ENCODE assay signal across 1 mouse cellular context in the genomic region with DNA sequence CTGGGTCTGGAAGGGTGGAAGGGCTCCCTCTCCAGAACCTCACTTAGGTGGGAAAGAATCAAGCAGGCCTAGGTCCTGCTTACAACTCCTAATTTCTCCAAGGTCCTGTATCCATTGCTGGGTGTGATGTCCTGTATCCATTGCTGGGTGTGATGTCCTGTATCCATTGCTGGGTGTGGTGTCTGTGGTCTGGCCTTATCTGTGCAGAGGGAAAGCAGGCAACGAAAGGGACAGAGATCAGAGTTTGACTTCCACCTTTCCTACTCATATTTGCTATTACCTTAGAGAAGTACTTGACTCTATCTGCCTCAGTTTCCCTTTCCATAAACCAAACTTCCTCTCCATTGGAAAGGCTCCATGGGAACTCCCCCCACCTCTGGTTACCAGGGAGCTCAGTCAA.
TF ChIP-seq lines count a peak whose summit lies in the region.

No protein-coding gene starts in this region.

TF ChIP-seq in MEL, 35 proteins besides CTCF, POLR2A, EP300 and RAD21 (continued from another document):
- TF ChIP-seq MAZ (IDR thresholded peaks at IDR 0.05; ENCODE audit: low read depth, low read length) (no peak), GATA1 (IDR thresholded peaks at IDR 0.05; ENCODE audit: low read depth, low read length) (peak; percentile 72), ZC3H11A (IDR thresholded peaks at IDR 0.05; ENCODE audit: low read depth, low read length) (no peak), MYC (IDR thresholded peaks at IDR 0.05; ENCODE audit: low read depth, low read length) (no peak), CHD2 (IDR thresholded peaks at IDR 0.05; ENCODE audit: low read length) (no peak), GABPA (IDR thresholded peaks at IDR 0.05; ENCODE audit: low read depth, low read length) (no peak), HCFC1 (IDR thresholded peaks at IDR 0.05; ENCODE audit: low read depth, low read length) (no peak)
TF ChIP-seq in MEL: peak in this region for 7.
